Comparison of ENCODE assay signal across 8 mouse cellular contexts in the genomic region with DNA sequence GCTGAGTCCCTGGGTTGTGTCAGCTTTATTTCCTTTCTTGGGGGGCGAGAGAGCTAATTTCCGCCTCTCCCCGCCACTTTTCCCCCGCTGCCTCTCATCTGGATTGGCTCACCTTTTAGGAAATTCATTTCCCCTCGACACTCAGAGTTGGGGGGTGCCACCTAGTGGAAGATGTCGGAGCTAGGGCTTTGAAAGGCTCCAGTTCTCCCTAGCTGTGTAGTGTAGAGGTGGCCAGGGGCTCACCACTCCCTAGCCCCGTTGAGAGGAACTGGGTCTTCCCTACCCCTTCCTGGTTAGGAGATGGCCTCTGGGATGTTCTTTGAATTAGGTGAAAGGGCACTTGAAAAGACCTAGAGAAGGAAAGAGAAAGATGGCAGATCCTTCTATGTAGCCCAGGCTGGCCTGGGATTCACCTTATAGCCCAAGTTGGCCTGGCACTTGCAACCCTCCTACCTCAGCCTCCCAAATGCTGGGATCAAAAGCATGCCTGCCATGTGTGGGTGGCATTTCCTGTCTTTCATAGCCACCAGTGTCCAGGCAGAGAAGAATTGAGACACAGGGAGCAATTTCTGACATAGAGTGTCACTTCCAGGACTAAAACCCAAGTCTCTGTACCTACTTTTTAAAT. TPM values are rescaled to one million over a fixed set of nuclear protein-coding genes. Genes with fewer than 3 reads are reported as not detected.
DNase-seq lines count a peak whose midpoint lies in the region.

No protein-coding gene starts in this region.

- peak overlapping the region; percentile 83 for H3K27ac ChIP-seq in limb, embryonic 10.5 days
- peak overlapping the region; percentile 64 for H3K27ac ChIP-seq in midbrain, embryonic 10.5 days (replicated peaks)

- peaks cover 33% of the 10 kb centered on the region for H3K36me3 ChIP-seq in limb, embryonic 10.5 days
- H3K36me3 ChIP-seq in midbrain, embryonic 10.5 days, result peaks cover 22% of the 10 kb centered on the region

- H3K4me1 ChIP-seq in limb, embryonic 10.5 days, result peaks cover 37% of the 10 kb centered on the region
- H3K4me1 ChIP-seq in midbrain, embryonic 10.5 days, result peaks cover 41% of the 10 kb centered on the region

- no peaks in the 10 kb centered on the region for H3K9me3 ChIP-seq in limb, embryonic 10.5 days (replicated peaks)
- H3K9me3 ChIP-seq in midbrain, embryonic 10.5 days (replicated peaks), result no peaks in the 10 kb centered on the region

- peak overlapping the region; percentile 73 for H3K4me3 ChIP-seq in limb, embryonic 10.5 days
- H3K4me3 ChIP-seq in midbrain, embryonic 10.5 days, result peak overlapping the region; percentile 63

- no peaks in the 10 kb centered on the region for H3K27me3 ChIP-seq in limb, embryonic 10.5 days (ENCODE audit: low read depth, poor library complexity, severe bottlenecking)
- H3K27me3 ChIP-seq in midbrain, embryonic 10.5 days (ENCODE audit: low read depth, poor library complexity, severe bottlenecking), result peaks cover 21% of the 10 kb centered on the region

- WGBS in limb, embryonic 10.5 days, result 0% methylated on average over 7 of the region's 7 CpGs
- under 1% methylated on average over 7 of the region's 7 CpGs for WGBS in midbrain, embryonic 10.5 days

- DNase-seq in layer of hippocampus, adult 11-12 months (ENCODE audit: low spot score), result peak; percentile 87
- no peak for DNase-seq in layer of hippocampus, adult 9-10 months (ENCODE audit: low spot score)
- peak; percentile 80 to 81 for DNase-seq in cerebellum, postnatal 36 days
- peak; percentile 64 to 76 for DNase-seq in gastrocnemius, adult 8-10 months (ENCODE audit: low spot score in 2 of 2)
- peak; percentile 90 for DNase-seq in induced T-regulatory cell, adult 2 months (ENCODE audit: low read depth)
- DNase-seq in limb, embryonic 10.5 days (ENCODE audit: low spot score), result peak; percentile 77
- peak; percentile 79 for DNase-seq in midbrain, embryonic 10.5 days (ENCODE audit: low spot score)
- DNase-seq in spleen, postnatal 10 days (ENCODE audit: low spot score in 2 of 2), result peak; percentile 78 to 87

RNA-seq across cellular contexts. Expression of a gene that starts 1.0 kb away (rescaled TPM):
- total RNA-seq in gastrocnemius, adult 8-10 months (2022), result 10 to 100 TPM; 12.2 to 21.8 (median 17.0) TPM
- 78.5 and 93.2 TPM in 2 replicates for polyA plus RNA-seq in limb, embryonic 10.5 days (2016; fragmentation: Nextera tagmentation; extraction: Ambion mirVana)
- polyA plus RNA-seq in midbrain, embryonic 10.5 days (2016; fragmentation: Nextera tagmentation; extraction: Ambion mirVana), result 63.5 and 77.1 TPM in 2 replicates

RNA-seq across cellular contexts. Expression of a gene that starts 16.4 kb away (rescaled TPM):
- 1 to 10 TPM in 3 of 4 experiments, under 1 TPM in 1; 0.97 to 1.5 (median 1.2) TPM for total RNA-seq in gastrocnemius, adult 8-10 months (2022)
- 3.7 and 4.2 TPM in 2 replicates for polyA plus RNA-seq in limb, embryonic 10.5 days (2016; fragmentation: Nextera tagmentation; extraction: Ambion mirVana)
- polyA plus RNA-seq in midbrain, embryonic 10.5 days (2016; fragmentation: Nextera tagmentation; extraction: Ambion mirVana), result 3.0 and 4.0 TPM in 2 replicates

RNA-seq across cellular contexts. Expression of a gene that starts 23.4 kb away (rescaled TPM):
- total RNA-seq in gastrocnemius, adult 8-10 months (2022), result 10 to 100 TPM; 61.2 to 72.2 (median 66.7) TPM
- 209 and 242 TPM in 2 replicates for polyA plus RNA-seq in limb, embryonic 10.5 days (2016; fragmentation: Nextera tagmentation; extraction: Ambion mirVana)
- polyA plus RNA-seq in midbrain, embryonic 10.5 days (2016; fragmentation: Nextera tagmentation; extraction: Ambion mirVana), result 234 and 249 TPM in 2 replicates

RNA-seq across cellular contexts. Expression of a gene that starts 37.9 kb away (rescaled TPM):
- under 1 TPM in 1 of 4 experiments, not detected in 3; 0.21 TPM for total RNA-seq in gastrocnemius, adult 8-10 months (2022)
- 1.2 and 1.3 TPM in 2 replicates for polyA plus RNA-seq in limb, embryonic 10.5 days (2016; fragmentation: Nextera tagmentation; extraction: Ambion mirVana)
- 21.5 and 40.7 TPM in 2 replicates for polyA plus RNA-seq in midbrain, embryonic 10.5 days (2016; fragmentation: Nextera tagmentation; extraction: Ambion mirVana)

RNA-seq across cellular contexts. Expression of a gene that starts 38.8 kb away (rescaled TPM):
- total RNA-seq in gastrocnemius, adult 8-10 months (2022), result 1 to 10 TPM in 1 of 4 experiments, under 1 TPM in 2, not detected in 1; 0.63 to 2.0 (median 0.72) TPM
- 4.6 and 5.3 TPM in 2 replicates for polyA plus RNA-seq in limb, embryonic 10.5 days (2016; fragmentation: Nextera tagmentation; extraction: Ambion mirVana)
- polyA plus RNA-seq in midbrain, embryonic 10.5 days (2016; fragmentation: Nextera tagmentation; extraction: Ambion mirVana), result 5.8 and 6.9 TPM in 2 replicates
